Mouse (Mus musculus) liver, embryonic 14.5 days (tissue): Measurements from ENCODE around the gene Pbx1. TPM values are rescaled to one million over a fixed set of nuclear protein-coding genes. Genes with fewer than 3 reads are reported as not detected.

Experiments
- ATAC-seq: fragments of 200-750 bp; cut with Nextera tagmentation; 2 replicates; pipeline ENCODE4 v1.8.0; 2017; ENCODE audit warnings: moderate number of reproducible peaks, mild to moderate bottlenecking, moderate library complexity; ENCODE audit not compliant: insufficient read depth
- DNase-seq, 3 experiments: peaks; one replicate each; pipeline ENCODE4 v3.0.0-alpha.2; 2012 to 2013; ENCODE audit warnings: low read depth in 3 of 3, low spot score in 3 of 3
- H3K27ac ChIP-seq: fragments of 300-500 bp; sonication (generic); 2 replicates; pipeline ENCODE4 v1.5.1; 2014; ENCODE audit warnings: moderate library complexity, mild to moderate bottlenecking, control low read depth, inconsistent platforms
- H3K27me3 ChIP-seq: fragments of 300-500 bp; sonication (generic); 2 replicates; pipeline ENCODE4 v1.6.1; 2014; ENCODE audit warnings: mild to moderate bottlenecking, low read length, moderate library complexity; ENCODE audit not compliant: control insufficient read depth, insufficient read depth
- H3K36me3 ChIP-seq: fragments of 300-500 bp; sonication (generic); replicated peaks from 2 replicates; pipeline ENCODE4 v1.6.1; 2014; ENCODE audit warnings: low read depth; ENCODE audit not compliant: control insufficient read depth, insufficient read depth
- H3K4me1 ChIP-seq, 2 experiments: fragments of 200-500 bp in 1 of 2; fragments of 300-500 bp in 1 of 2; sonication (generic) in 1 of 2; replicated peaks; 2 replicates each; pipeline ENCODE4 v1.6.1; 2012 to 2014; ENCODE audit warnings: antibody characterized with exemption in 1 of 2, inconsistent platforms in 1 of 2, low read length in 1 of 2; ENCODE audit not compliant: control insufficient read depth in 2 of 2, insufficient read depth in 2 of 2
- H3K4me2 ChIP-seq: fragments of 300-500 bp; sonication (generic); 2 replicates; pipeline ENCODE4 v1.6.1; 2014; ENCODE audit warnings: low read depth, mild to moderate bottlenecking, control low read depth, moderate library complexity
- H3K4me3 ChIP-seq, 2 experiments: fragments of 200-500 bp in 1 of 2; fragments of 300-500 bp in 1 of 2; sonication (generic) in 1 of 2; 2 replicates each; pipeline ENCODE4 v1.5.1; 2012 to 2014; ENCODE audit warnings: low read depth in 2 of 2, low read length in 2 of 2, mild to moderate bottlenecking in 2 of 2, control low read depth in 1 of 2, inconsistent platforms in 1 of 2, moderate library complexity in 1 of 2; ENCODE audit not compliant: insufficient read depth in 1 of 2
- H3K9ac ChIP-seq: fragments of 300-500 bp; sonication (generic); replicated peaks from 2 replicates; pipeline ENCODE4 v1.6.1; 2014; ENCODE audit warnings: mild to moderate bottlenecking, control low read depth, moderate library complexity
- H3K9me3 ChIP-seq: fragments of 300-500 bp; sonication (generic); 2 replicates; pipeline ENCODE4 v1.6.1; 2016; ENCODE audit warnings: low read length, mixed read lengths; ENCODE audit not compliant: control insufficient read depth
- CTCF ChIP-seq: IDR thresholded peaks from 2 replicates; pipeline ENCODE4 v1.5.1; 2016; ENCODE audit warnings: antibody characterized with exemption, low read depth, control low read depth
- EP300 ChIP-seq: IDR thresholded peaks from 2 replicates; pipeline ENCODE4 v1.6.1; 2016; ENCODE audit warnings: antibody characterized with exemption, low read depth
- WGBS: fragments of 180-500 bp; shearing (Covaris S2); extraction: QIAGEN DNeasy Blood & Tissue Kit; methylation state at CpG from one replicate; pipeline ENCODE4 v1.1.7; 2014; ENCODE audit not compliant: insufficient replicate concordance; 5-methylcytosine and 5-hydroxymethylcytosine counted together
- polyA plus RNA-seq, 2 experiments: library from polyadenylated mRNA; depleted of rRNA in 1 of 2; stranded (reverse) in 1 of 2; unstranded in 1 of 2; fragments of >200 nt; fragmentation: Nextera tagmentation in 1 of 2; extraction: Ambion mirVana in 1 of 2; gene quantifications; 2 replicates each; pipeline versions ENCODE4 v1.2.1 to v1.2.3; 2012 to 2014

Pbx1 gene
- polyA plus RNA-seq, 2 experiments: 1.7 to 2.7 TPM

DNA sequence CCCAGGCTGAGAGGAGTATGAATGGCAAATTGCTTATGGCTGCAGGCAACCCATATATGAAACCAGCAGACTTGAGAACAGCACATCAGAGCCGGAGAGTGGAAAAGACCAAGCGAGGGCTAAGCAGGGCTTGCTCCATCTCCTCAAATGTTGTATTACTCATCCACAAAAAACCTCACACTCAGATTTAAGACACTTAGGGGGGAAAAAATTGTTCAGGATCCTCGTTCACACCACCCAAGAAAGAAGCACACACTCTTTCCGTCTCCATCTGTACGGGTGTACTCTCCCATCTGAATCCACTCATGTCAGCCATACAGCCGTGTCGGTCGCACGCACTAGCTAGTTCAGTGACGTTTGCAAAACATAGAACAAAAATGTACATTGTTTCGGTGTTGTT is 69.0 kb downstream of the Pbx1 start:
- no peaks in the 10 kb centered on the region for H3K36me3 ChIP-seq
- 79% methylated on average over 11 of the region's 11 CpGs for WGBS
- H3K9ac ChIP-seq: no peak overlapping the region
- no peaks in the 10 kb centered on the region for H3K9me3 ChIP-seq
- DNase-seq (no peak), ATAC-seq (no peak)
- no peaks in the 10 kb centered on the region for H3K27me3 ChIP-seq
- no peak overlapping the region for H3K4me2 ChIP-seq
- H3K4me3 ChIP-seq: no peak overlapping the region
- TF ChIP-seq CTCF (no peak), EP300 (no peak)
- H3K27ac ChIP-seq: no peak overlapping the region
- H3K4me1 ChIP-seq: peaks cover 0 to 2% of the 10 kb centered on the region in 2 experiments; a peak in 1 of 4 replicates

GRCm38 (mm10) chr1:168362464-168362863 is 69.6 kb downstream of the Pbx1 start:
- no peaks in the 10 kb centered on the region for H3K36me3 ChIP-seq
- no peak overlapping the region for H3K9ac ChIP-seq
- no peak overlapping the region for H3K4me2 ChIP-seq
- peaks cover 0 to 5% of the 10 kb centered on the region in 2 experiments; a peak in 3 of 4 replicates for H3K4me1 ChIP-seq
- TF ChIP-seq CTCF: no peak
- TF ChIP-seq EP300: no peak
- H3K9me3 ChIP-seq: no peaks in the 10 kb centered on the region
- no peak overlapping the region for H3K4me3 ChIP-seq
- H3K27me3 ChIP-seq: no peaks in the 10 kb centered on the region
- H3K27ac ChIP-seq: no peak overlapping the region
- WGBS: 38% methylated on average over 10 of the region's 10 CpGs
- peak in 1 of 3 experiments; percentile 18 for DNase-seq
- no peak for ATAC-seq

DNA sequence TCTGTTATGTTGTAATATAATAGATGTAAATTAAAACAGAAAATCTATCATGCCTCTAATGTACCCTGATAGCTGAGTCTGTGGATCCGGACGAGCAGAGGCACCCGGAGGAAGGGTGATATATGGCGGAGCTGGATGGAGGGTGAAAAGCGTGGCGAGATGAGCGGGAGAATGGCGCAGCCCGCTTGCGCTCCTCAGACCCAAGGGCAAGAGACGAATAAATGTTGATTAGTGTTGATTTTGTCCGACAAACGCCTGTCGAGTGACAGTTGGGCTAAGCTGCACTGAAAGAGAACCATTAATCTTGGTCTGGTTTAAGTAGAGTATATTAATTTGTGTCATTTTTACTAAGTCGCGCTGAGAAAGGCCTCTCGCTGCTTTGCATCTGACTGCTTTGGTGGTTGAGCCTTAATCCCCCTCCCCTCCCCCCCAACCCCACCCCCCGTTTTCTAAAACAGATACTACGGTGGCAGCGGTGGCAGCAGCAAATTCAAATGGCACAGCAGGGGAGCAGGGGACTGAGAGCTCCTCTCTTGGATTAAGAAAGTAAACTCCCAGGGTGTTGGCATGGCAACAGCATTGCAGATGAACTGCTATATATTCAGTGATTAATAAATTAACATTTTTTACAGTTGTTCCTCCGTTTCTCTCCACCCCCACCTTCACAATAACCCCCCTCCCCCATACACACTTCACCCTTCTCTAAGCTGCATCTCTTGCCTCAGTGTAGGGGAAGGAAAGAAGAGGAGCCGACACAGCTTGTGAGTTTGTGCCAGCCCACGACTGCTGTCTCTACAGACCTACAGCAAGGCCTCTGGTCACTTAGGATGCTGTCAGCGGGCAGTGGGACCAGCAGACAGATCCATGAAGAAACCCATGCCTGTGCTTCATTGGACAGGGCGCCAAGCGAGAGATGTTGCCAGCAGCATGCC is 74.1 kb downstream of the Pbx1 start:
- H3K27ac ChIP-seq: no peak overlapping the region
- peaks cover 0 to 14% of the 10 kb centered on the region in 2 experiments; a peak in 3 of 4 replicates for H3K4me1 ChIP-seq
- no peaks in the 10 kb centered on the region for H3K36me3 ChIP-seq
- no peak for TF ChIP-seq CTCF
- no peak for TF ChIP-seq EP300
- ATAC-seq (no peak), DNase-seq (no peak)
- WGBS: 43% methylated on average over 26 of the region's 26 CpGs
- H3K4me3 ChIP-seq: no peak overlapping the region
- H3K4me2 ChIP-seq: no peak overlapping the region; the same call in 1 of the 2 replicates
- no peaks in the 10 kb centered on the region for H3K9me3 ChIP-seq
- no peak overlapping the region for H3K9ac ChIP-seq
- no peaks in the 10 kb centered on the region for H3K27me3 ChIP-seq

- 19% methylated on average over 14 of the region's 14 CpGs for WGBS
- no peak overlapping the region for H3K9ac ChIP-seq
- DNase-seq (no peak), ATAC-seq (peak; percentile 54; the same call in 1 of the 2 replicates)
- TF ChIP-seq CTCF: no peak
- TF ChIP-seq EP300: no peak
- H3K4me3 ChIP-seq: no peak overlapping the region
- H3K27me3 ChIP-seq: no peaks in the 10 kb centered on the region
- no peaks in the 10 kb centered on the region for H3K9me3 ChIP-seq
- H3K27ac ChIP-seq: no peak overlapping the region
- H3K4me2 ChIP-seq: 0 out of 2 replicates have a peak overlapping the region, but pooled peaks have one; percentile 5
- peaks cover 0 to 14% of the 10 kb centered on the region in 2 experiments; a peak in 3 of 4 replicates for H3K4me1 ChIP-seq
- no peaks in the 10 kb centered on the region for H3K36me3 ChIP-seq
Measured at GRCm38 (mm10) chr1:168356970-168357441, 75.1 kb downstream of the Pbx1 start.

DNA sequence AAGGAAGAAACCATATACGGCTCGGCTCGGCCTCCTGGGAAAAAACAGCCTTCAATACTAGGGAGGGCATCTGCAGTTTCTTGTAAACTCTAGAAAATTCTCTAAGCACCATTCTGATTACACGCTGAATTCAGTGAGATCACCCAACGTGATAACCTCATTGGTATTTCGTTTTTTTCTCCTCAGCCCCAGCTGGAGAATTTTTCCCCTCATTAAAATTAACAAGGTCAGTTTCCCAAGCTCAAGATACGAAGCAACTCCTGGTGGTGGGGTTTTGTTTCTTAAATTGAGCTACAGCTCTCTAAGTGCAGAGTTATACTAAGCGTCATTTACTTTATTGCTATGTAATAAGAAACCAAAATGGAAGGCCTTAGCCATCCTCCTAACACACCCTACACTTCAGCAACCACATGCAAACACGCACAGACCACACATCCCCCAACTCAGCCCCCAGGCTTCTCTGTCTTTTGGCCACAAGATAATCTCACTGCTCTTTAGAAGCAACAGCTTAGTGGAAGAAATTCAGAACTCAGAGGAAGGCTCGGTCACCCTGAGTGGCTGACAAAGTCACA is 76.0 kb downstream of the Pbx1 start:
- Histone ChIP-seq H3K27ac (no peak overlapping the region), H3K36me3 (no peaks in the 10 kb centered on the region), H3K27me3 (no peaks in the 10 kb centered on the region), H3K9ac (no peak overlapping the region), H3K4me2 (no peak overlapping the region), H3K4me1 (peaks cover 0 to 14% of the 10 kb centered on the region in 2 experiments; a peak in 3 of 4 replicates), H3K4me3 (no peak overlapping the region), H3K9me3 (no peaks in the 10 kb centered on the region)
- ATAC-seq (no peak), DNase-seq (no peak)
- 54% methylated on average over 10 of the region's 10 CpGs for WGBS
- TF ChIP-seq EP300 (no peak), CTCF (no peak)
